Mouse (Mus musculus) cerebellum, adult 2 months (tissue): ENCODE results near the gene Capza2.

Source experiments
- CTCF ChIP-seq: fragments of 200-500 bp; IDR thresholded peaks from 2 replicates; pipeline ENCODE4 v1.5.1; 2011; ENCODE audit warnings: low read depth, mild to moderate bottlenecking, control low read depth, low read length, moderate library complexity, borderline replicate concordance; ENCODE audit not compliant: insufficient read depth
- POLR2A ChIP-seq: fragments of 200-500 bp; IDR thresholded peaks from 2 replicates; pipeline ENCODE4 v1.6.1; 2011; ENCODE audit warnings: low read length, control low read depth, borderline replicate concordance; ENCODE audit not compliant: insufficient read depth

DNA sequence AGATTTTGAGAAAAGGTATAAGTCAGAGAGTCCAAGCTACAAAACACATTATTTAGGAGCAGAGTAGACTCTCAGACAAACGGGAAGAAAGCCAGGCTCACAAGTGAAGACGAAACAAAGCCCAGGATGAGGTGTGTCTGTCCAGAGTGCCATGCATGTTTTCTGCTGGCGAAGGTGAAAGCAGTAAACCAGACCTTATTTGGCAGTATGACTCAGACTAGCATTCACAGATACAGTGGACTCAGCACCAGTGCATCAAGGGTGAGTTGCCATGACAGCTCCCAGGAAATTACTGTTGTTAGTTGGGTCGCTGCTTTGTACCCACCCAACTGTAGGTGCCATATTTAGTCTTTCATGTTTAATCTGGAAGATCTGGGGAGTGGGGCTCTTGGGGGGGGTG is 23.4 kb upstream of the Capza2 start:
- TF ChIP-seq CTCF (no peak), POLR2A (no peak)
